Mouse (Mus musculus) neutrophil, adult 83 days (primary cell): ENCODE data around the gene Olfr209. TPM values are rescaled to one million over a fixed set of nuclear protein-coding genes. Genes with fewer than 3 reads are reported as not detected.

Experiments used
- total RNA-seq, 2 experiments: library from RNA; stranded (reverse); gene quantifications; one replicate each; pipeline ENCODE4 v1.2.4; 2023

The Olfr209 gene
- not detected for total RNA-seq

DNA sequence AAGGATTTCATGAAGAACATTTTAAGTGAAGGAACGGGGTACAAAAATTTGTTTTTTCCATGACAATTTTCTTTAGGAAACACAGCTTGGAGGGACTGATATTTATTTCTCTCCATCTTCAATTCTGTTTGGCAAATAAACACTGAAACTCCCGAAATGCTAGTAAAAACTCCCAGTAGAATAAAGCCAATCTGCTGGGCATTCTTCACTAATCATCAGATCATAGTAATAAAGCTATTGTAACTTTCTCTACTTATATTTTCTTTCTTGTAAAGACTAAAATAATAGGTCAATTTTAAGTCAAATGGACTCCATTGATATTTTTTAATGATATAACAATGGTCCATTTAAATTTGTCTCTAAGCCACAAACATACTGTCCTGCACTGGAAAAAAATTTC, at the start of gene Olfr209:
Gene Olfr209, minus strand, starts transcription at position 101 of the 400 bp plus-strand sequence.

DNA sequence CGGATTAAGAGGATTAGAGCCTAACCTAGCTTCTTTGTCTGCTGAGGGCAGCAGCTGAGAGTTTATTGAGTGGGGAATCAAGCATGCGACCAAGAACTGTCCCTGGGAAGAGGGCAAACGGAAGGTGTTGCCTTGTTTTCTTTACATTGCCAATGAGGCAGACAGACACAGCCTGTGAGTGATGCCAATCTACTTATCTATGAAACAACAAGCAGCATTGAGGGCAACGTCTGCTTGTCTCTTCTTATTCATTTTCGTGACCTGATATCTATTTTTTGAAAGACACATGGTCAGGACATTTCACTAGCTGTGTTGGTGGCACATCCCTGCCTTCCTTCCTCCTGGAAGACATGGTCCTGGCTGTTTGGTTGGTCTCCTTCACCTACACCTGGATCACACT, 43.2 kb upstream of the Olfr209 start, which contains the start of gene Gabrr3:
Gene Gabrr3, plus strand, starts transcription at position 301 of the 400 bp plus-strand sequence.

DNA sequence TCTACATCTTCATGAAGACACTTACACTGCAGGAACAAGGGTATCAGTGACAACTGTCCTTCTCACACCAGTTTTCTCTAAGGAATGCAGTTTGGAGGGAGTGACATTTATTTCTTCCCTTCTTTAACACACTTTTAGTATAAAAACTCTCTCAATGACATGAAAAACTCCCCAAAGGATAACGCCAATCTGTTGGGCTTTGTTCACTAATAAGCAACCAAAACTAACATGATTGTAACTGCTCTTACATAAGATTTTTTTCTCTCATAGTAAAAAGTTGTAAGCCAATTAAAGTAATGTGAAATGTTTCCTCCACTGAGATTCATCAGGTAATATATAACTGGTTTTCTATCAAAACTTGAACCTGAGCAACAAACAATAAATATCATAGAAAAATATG, 14.6 kb downstream of the Olfr209 start, which contains the start of gene Olfr206:
Gene Olfr206, minus strand, starts transcription at position 101 of the 400 bp plus-strand sequence.

DNA sequence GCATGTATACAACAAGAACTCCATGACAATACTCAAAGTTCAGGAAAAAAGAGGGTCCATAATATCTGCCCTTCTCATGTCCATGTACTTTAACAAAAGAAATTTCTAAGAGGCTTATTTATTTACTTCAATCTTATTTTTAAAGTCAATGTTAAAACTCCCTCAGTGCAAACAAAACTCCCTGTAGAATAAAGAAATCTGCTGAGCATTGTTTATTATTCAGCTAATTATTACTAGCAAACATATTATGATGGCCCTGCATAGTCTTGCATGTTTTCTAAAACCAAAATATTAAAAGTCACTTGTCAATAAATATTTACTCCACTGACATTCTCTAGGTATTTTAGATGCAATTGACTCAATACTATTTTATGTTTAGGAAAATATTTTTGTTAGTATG, 32.8 kb downstream of the Olfr209 start, which contains the start of gene Olfr205:
Gene Olfr205, minus strand, starts transcription at position 101 of the 400 bp plus-strand sequence.

DNA sequence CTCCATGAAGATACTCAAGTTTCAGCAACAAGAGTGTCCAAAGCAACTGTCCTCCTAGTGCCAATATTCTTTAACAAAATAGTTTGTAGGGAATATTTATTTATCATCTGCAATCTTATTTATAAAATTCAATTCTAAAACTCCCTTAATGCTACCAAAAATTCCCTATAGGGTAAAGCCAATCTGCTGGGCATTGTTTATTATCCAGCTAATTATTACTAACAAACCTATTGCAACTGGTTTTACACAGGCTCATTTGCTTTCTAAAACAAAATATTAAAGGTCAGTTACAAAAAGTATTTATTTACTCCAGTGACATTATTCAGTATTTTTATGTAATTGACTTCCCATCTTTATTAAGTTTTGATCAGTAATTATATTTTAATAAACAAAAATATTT, 45.6 kb downstream of the Olfr209 start, which contains the start of gene Olfr204:
Gene Olfr204, minus strand, starts transcription at position 101 of the 400 bp plus-strand sequence.

Other genes with a start within 250 kb of the Olfr209 start
- not detected for gene Olfr194, start 242.9 kb downstream of the Olfr209 start, total RNA-seq
- gene Olfr195, start 216.9 kb downstream of the Olfr209 start, total RNA-seq = not detected
- not detected for gene Olfr196, start 193.5 kb downstream of the Olfr209 start, total RNA-seq
- gene Olfr198, start 160.5 kb downstream of the Olfr209 start, total RNA-seq = not detected
- not detected for gene Olfr199, start 144.2 kb downstream of the Olfr209 start, total RNA-seq
- gene Olfr201, start 91.4 kb downstream of the Olfr209 start, total RNA-seq = not detected
- gene Olfr202, start 77.2 kb downstream of the Olfr209 start, total RNA-seq = not detected
- not detected for gene Olfr203, start 65.1 kb downstream of the Olfr209 start, total RNA-seq
- gene Olfr204, start 45.7 kb downstream of the Olfr209 start, total RNA-seq = not detected
- gene Olfr205, start 32.9 kb downstream of the Olfr209 start, total RNA-seq = not detected
- not detected for gene Olfr206, start 14.7 kb downstream of the Olfr209 start, total RNA-seq
- gene Gabrr3, start 43.3 kb upstream of the Olfr209 start, total RNA-seq = not detected
- 10 to 100 TPM; 18.0 to 18.5 TPM for gene Riox2, start 107.8 kb upstream of the Olfr209 start, total RNA-seq
- 10 to 100 TPM; 13.5 to 18.3 TPM for gene Crybg3, start 237.0 kb upstream of the Olfr209 start, total RNA-seq